Mouse (Mus musculus) hindbrain, postnatal 0 days (tissue): Measurements from ENCODE around the gene Slc38a10. TPM values are rescaled to one million over a fixed set of nuclear protein-coding genes. Genes with fewer than 3 reads are reported as not detected.

Source experiments
- ATAC-seq: fragments of 200-750 bp; cut with Nextera tagmentation; 2 replicates; pipeline ENCODE4 v1.8.0; 2017; ENCODE audit warnings: mild to moderate bottlenecking, moderate TSS enrichment, moderate library complexity
- DNase-seq: peaks from one replicate; pipeline ENCODE4 v3.0.0-alpha.2; 2015; ENCODE audit warnings: low spot score
- H3K27ac ChIP-seq: fragments of 300-500 bp; sonication (generic); 2 replicates; pipeline ENCODE4 v1.5.1; 2014; ENCODE audit warnings: mild to moderate bottlenecking
- H3K27me3 ChIP-seq: fragments of 300-500 bp; sonication (generic); 2 replicates; pipeline ENCODE4 v1.6.1; 2014; ENCODE audit warnings: low read length, mixed read lengths; ENCODE audit not compliant: insufficient read depth
- H3K36me3 ChIP-seq: fragments of 300-500 bp; sonication (generic); 2 replicates; pipeline ENCODE4 v1.6.1; 2014; ENCODE audit warnings: low read length, mixed read lengths; ENCODE audit not compliant: insufficient read depth
- H3K4me1 ChIP-seq: fragments of 300-500 bp; sonication (generic); 2 replicates; pipeline ENCODE4 v1.6.1; 2014; ENCODE audit warnings: antibody characterized with exemption, low read length, mixed read lengths; ENCODE audit not compliant: insufficient read depth
- H3K4me2 ChIP-seq: fragments of 300-500 bp; sonication (generic); 2 replicates; pipeline ENCODE4 v1.6.1; 2014; ENCODE audit warnings: low read depth, mild to moderate bottlenecking, low read length, moderate library complexity, mixed read lengths
- H3K4me3 ChIP-seq: fragments of 300-500 bp; sonication (generic); 2 replicates; pipeline ENCODE4 v1.5.1; 2014; ENCODE audit warnings: low read length
- H3K9ac ChIP-seq: fragments of 300-500 bp; sonication (generic); replicated peaks from 2 replicates; pipeline ENCODE4 v1.6.1; 2014; ENCODE audit warnings: mild to moderate bottlenecking, low read length, moderate library complexity, mixed read lengths
- H3K9me3 ChIP-seq: fragments of 300-500 bp; sonication (generic); 2 replicates; pipeline ENCODE4 v1.6.1; 2016; ENCODE audit warnings: low read length, mixed read lengths
- CTCF ChIP-seq: IDR thresholded peaks from 2 replicates; pipeline ENCODE4 v1.5.1; 2016; ENCODE audit warnings: antibody characterized with exemption, control low read depth, low read depth
- WGBS: fragments of 180-500 bp; shearing (Covaris S2); extraction: QIAGEN DNeasy Blood & Tissue Kit; methylation state at CpG from one replicate; pipeline ENCODE4 v1.1.7; 2014; 5-methylcytosine and 5-hydroxymethylcytosine counted together
- polyA plus RNA-seq: library from polyadenylated mRNA; unstranded; fragments of >200 nt; fragmentation: Nextera tagmentation; extraction: Ambion mirVana; gene quantifications from 2 replicates; pipeline ENCODE4 v1.2.1, GENCODE M21; 2015
- total RNA-seq: library from RNA; depleted of rRNA; stranded (reverse); fragments of >200 nt; gene quantifications from 2 replicates; pipeline ENCODE4 v1.2.3, GENCODE M21; 2014

Slc38a10 gene
- total and polyA plus RNA-seq, 2 experiments from 2014 or later = 101 to 178 TPM

GRCm38 (mm10) chr11:120188481-120189441, 37.6 kb upstream of the Slc38a10 start:
- Histone ChIP-seq H3K4me2 (peak overlapping the region; percentile 96), H3K4me1 (peaks cover 26% of the 10 kb centered on the region), H3K9me3 (no peaks in the 10 kb centered on the region), H3K36me3 (no peaks in the 10 kb centered on the region), H3K9ac (peak overlapping the region; percentile 96), H3K4me3 (peak overlapping the region; percentile 69), H3K27ac (peak overlapping the region; percentile 88), H3K27me3 (no peaks in the 10 kb centered on the region)
- DNase-seq (peak; percentile 78), ATAC-seq (no peak)
- WGBS = under 1% methylated on average over 41 of the region's 41 CpGs
- TF ChIP-seq CTCF = no peak

DNA sequence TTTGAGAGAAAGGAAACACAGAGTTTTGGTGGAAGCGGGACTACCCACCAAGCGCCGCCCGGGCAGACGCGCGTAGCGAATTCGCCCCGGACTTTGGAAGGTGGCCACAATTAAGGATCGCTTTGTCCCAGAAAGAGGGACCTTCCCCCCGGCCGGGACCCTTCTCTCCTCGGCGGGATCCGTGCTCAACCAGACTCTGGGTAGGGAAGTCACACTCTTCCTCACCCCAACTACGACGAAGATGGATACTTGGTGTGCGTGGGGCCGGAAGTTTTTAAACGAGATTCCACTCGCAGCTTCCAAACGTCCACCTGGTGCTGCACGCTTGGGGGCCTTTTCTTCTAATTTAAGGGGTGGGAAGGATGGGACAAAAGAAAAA, 36.9 kb upstream of the Slc38a10 start:
- Histone ChIP-seq H3K9ac (peak overlapping the region; percentile 96), H3K27ac (peak overlapping the region; percentile 88), H3K36me3 (no peaks in the 10 kb centered on the region), H3K4me2 (peak overlapping the region; percentile 96), H3K4me1 (peaks cover 32% of the 10 kb centered on the region), H3K9me3 (no peaks in the 10 kb centered on the region), H3K27me3 (no peaks in the 10 kb centered on the region), H3K4me3 (peak overlapping the region; percentile 69)
- DNase-seq (peak; percentile 58), ATAC-seq (no peak)
- WGBS = under 1% methylated on average over 24 of the region's 24 CpGs
- no peak for TF ChIP-seq CTCF

DNA sequence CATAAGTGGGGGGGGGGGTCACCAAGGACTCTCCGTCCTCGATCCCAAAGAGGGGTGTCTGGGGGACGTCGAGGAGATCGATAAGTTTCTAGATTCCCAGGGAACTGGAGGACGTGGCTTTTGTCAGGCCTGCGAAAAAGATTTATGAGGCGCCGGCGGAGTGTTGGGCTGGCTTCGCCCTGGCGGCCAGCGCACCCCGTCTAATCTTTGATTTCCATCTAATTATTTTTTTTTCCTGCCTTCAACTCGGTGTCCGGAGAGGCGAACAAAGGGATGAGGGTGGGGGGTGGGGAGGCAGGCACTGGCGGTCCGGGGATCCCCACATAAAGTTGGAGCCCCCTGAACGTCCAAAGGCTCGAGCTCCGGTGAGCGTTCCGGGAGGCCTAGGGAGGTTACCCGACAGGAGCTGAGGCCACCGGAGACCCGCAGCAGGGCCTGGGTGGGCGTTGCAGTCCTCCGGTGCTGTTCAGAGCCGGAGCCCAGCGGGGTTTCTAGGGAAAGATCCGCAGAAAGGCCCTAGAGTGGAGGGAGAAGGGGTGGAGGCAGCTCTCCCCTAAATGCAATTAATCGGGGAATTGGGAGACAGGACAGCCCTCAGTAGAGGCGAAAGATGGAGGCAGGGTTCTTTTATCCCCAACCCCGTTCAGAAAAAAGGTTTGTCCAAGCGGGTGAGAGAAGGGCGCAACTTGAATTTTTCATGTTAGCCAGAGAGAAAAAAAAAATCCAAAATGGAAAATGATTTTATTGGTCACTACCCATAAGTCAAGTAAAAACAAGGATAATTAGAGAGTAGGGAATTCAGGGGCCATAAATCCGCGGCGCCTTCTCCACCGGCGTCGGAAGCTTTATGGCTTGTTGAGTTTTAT, 36.3 kb upstream of the Slc38a10 start:
- Histone ChIP-seq H3K9ac (peak overlapping the region; percentile 96), H3K4me2 (peak overlapping the region; percentile 96), H3K9me3 (no peaks in the 10 kb centered on the region), H3K4me1 (peaks cover 36% of the 10 kb centered on the region), H3K27ac (peak overlapping the region; percentile 88), H3K4me3 (peak overlapping the region; percentile 69), H3K27me3 (no peaks in the 10 kb centered on the region), H3K36me3 (no peaks in the 10 kb centered on the region)
- ATAC-seq = no peak
- WGBS = 1% methylated on average over 43 of the region's 43 CpGs
- TF ChIP-seq CTCF = no peak
- DNase-seq = peak; percentile 47

GRCm38 (mm10) chr11:120186821-120187235, 35.7 kb upstream of the Slc38a10 start:
- peaks cover 37% of the 10 kb centered on the region for H3K4me1 ChIP-seq
- H3K9ac ChIP-seq = peak overlapping the region; percentile 96
- H3K27me3 ChIP-seq = no peaks in the 10 kb centered on the region
- no peak for TF ChIP-seq CTCF
- H3K27ac ChIP-seq = peak overlapping the region; percentile 88
- peak overlapping the region; percentile 96 for H3K4me2 ChIP-seq
- no peaks in the 10 kb centered on the region for H3K36me3 ChIP-seq
- WGBS = 4% methylated on average over 20 of the region's 20 CpGs
- H3K4me3 ChIP-seq = peak overlapping the region; percentile 69
- ATAC-seq (no peak), DNase-seq (peak; percentile 73)
- H3K9me3 ChIP-seq = no peaks in the 10 kb centered on the region

DNA sequence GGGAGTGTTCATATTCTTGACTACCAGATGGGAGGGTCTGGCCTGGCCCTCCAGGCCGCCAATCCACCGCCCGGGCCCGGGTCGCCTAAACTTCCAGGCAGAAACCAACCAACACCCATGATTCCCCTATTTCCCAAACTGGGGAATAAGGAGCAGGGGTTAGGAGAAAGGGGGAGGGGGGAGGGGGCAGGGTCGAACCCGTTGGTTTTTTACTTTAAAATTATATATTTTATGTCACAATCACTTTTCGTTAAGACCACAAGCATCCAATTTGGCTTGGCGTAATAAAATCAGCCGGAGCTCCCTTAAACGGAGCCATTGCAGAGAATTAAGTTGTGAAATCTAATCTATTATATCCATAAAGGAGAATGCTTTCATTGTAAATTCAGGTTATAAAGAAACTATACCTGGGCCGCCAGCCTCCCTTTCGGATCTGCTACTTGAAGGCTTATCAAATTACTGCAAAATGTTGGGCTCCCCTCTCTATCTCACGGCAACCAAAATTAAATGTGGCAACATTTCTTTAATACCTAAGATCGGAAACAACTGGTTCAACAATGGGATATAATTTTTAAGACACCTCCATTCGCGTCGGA, 35.1 kb upstream of the Slc38a10 start:
- H3K4me1 ChIP-seq = peaks cover 37% of the 10 kb centered on the region
- no peak for TF ChIP-seq CTCF

More for the DNA sequence above, 35.1 kb upstream of the Slc38a10 start:
- H3K27me3 ChIP-seq = no peaks in the 10 kb centered on the region
- H3K27ac ChIP-seq = peak overlapping the region; percentile 88
- 10% methylated on average over 18 of the region's 18 CpGs for WGBS
- no peaks in the 10 kb centered on the region for H3K36me3 ChIP-seq
- peak overlapping the region; percentile 96 for H3K9ac ChIP-seq
- peak; percentile 31 for DNase-seq
- peak overlapping the region; percentile 69 for H3K4me3 ChIP-seq
- H3K4me2 ChIP-seq = peak overlapping the region; percentile 96
- ATAC-seq = no peak
- no peaks in the 10 kb centered on the region for H3K9me3 ChIP-seq
